22 mouse cellular contexts compared by ENCODE assay signal in genomic region chr10:89739703-89740102, GRCm38 (mm10).
"Had no signal": no experiment of that assay in that cellular context is flagged by ENCODE, and none has a peak within 500 bp of the region (broad histone marks: within the 10 kb centered on the region; RNA-seq: fewer than 3 reads in every experiment).

No protein-coding gene starts in this region.

- H3K27me3 ChIP-seq: limb, embryonic 13.5 days; liver, embryonic 12.5 days; liver, embryonic 15.5 days; lung, embryonic 15.5 days; midbrain, embryonic 13.5 days had no signal

- H3K4me3 ChIP-seq: limb, embryonic 10.5 days; limb, embryonic 13.5 days; liver, embryonic 12.5 days; liver, embryonic 15.5 days; lung, embryonic 15.5 days; midbrain, embryonic 13.5 days had no signal

- H3K36me3 ChIP-seq: limb, embryonic 10.5 days; limb, embryonic 13.5 days; liver, embryonic 12.5 days; liver, embryonic 15.5 days; lung, embryonic 15.5 days; midbrain, embryonic 13.5 days had no signal

- H3K4me1 ChIP-seq: limb, embryonic 13.5 days; lung, embryonic 15.5 days had no signal

- H3K4me2 ChIP-seq: limb, embryonic 13.5 days; liver, embryonic 12.5 days; liver, embryonic 15.5 days; lung, embryonic 15.5 days; midbrain, embryonic 13.5 days had no signal

- DNase-seq: kidney, adult 11 months; kidney, adult 9 months; kidney, postnatal 14 days; kidney, postnatal 4 days; liver; lung, adult 18-20 months; lung, postnatal 14 days; lung, postnatal 4 days; right cerebral cortex, adult 18-20 months; right cerebral cortex, postnatal 14 days; right cerebral cortex, postnatal 4 days; thymus, adult 2 months; thymus, postnatal 14 days; thymus, postnatal 4 days had no signal

- H3K9ac ChIP-seq: limb, embryonic 13.5 days; liver, embryonic 12.5 days; liver, embryonic 15.5 days; lung, embryonic 15.5 days; midbrain, embryonic 13.5 days had no signal

- H3K27ac ChIP-seq: limb, embryonic 10.5 days; limb, embryonic 13.5 days; liver, embryonic 12.5 days; liver, embryonic 15.5 days; lung, embryonic 15.5 days; midbrain, embryonic 13.5 days; stomach, postnatal 0 days had no signal

- H3K9me3 ChIP-seq: limb, embryonic 10.5 days; limb, embryonic 13.5 days; liver, embryonic 12.5 days; liver, embryonic 15.5 days; lung, embryonic 15.5 days; midbrain, embryonic 13.5 days had no signal

- ATAC-seq: liver, embryonic 12.5 days; midbrain, embryonic 13.5 days; midbrain, embryonic 16.5 days had no signal
